Mouse (Mus musculus) layer of hippocampus, adult 9-10 months (tissue): ENCODE data around the gene Zfp687.

ENCODE experiments used
- DNase-seq: peaks from one replicate; pipeline ENCODE4 v3.0.0; 2022; ENCODE audit warnings: low spot score

The Zfp687 gene

GRCm38 (mm10) chr3:94960322-94960721 is 54.9 kb downstream of the Zfp687 start:
- DNase-seq = no peak

- DNase-seq = no peak
Measured at GRCm38 (mm10) chr3:94959871-94960270, 55.4 kb downstream of the Zfp687 start.

GRCm38 (mm10) chr3:94958295-94958694 is 57.0 kb downstream of the Zfp687 start:
- no peak for DNase-seq
